Mouse (Mus musculus) spleen, postnatal 0 days (tissue): ENCODE results near the gene Olfr147. TPM values are rescaled to one million over a fixed set of nuclear protein-coding genes. Genes with fewer than 3 reads are reported as not detected.

Experiments used
- polyA plus RNA-seq: library from polyadenylated mRNA; unstranded; fragments of >200 nt; fragmentation: Nextera tagmentation; extraction: Ambion mirVana; gene quantifications from 2 replicates; pipeline ENCODE4 v1.2.1, GENCODE M21; 2015

Gene Olfr147
- polyA plus RNA-seq, result not detected in 2 replicates

GRCm38 (mm10) chr9:38401398-38401797, at the start of gene Olfr147:
TSS of gene Olfr147 (plus strand) at chr9:38401698.

GRCm38 (mm10) chr9:38366596-38366995, 34.9 kb upstream of the Olfr147 start, which contains the start of gene Olfr250:
TSS of gene Olfr250 (plus strand) at chr9:38366896.

GRCm38 (mm10) chr9:38376786-38377185, 24.7 kb upstream of the Olfr147 start, which contains the start of gene Olfr251:
TSS of gene Olfr251 (plus strand) at chr9:38377086.

GRCm38 (mm10) chr9:38429155-38429554, 27.7 kb downstream of the Olfr147 start, which contains the start of gene Olfr901:
TSS of gene Olfr901 (plus strand) at chr9:38429455.

GRCm38 (mm10) chr9:38447352-38447751, 45.9 kb downstream of the Olfr147 start, which contains the start of gene Olfr902:
TSS of gene Olfr902 (plus strand) at chr9:38447652.

Other genes with a start within 250 kb of the Olfr147 start
- not detected in 2 replicates for gene Olfr891, start 220.9 kb upstream of the Olfr147 start, polyA plus RNA-seq
- gene Olfr893, start 193.3 kb upstream of the Olfr147 start, polyA plus RNA-seq, result not detected in 2 replicates
- gene Olfr894, start 183.6 kb upstream of the Olfr147 start, polyA plus RNA-seq, result not detected in 2 replicates
- not detected in 2 replicates for gene Olfr143, start 148.9 kb upstream of the Olfr147 start, polyA plus RNA-seq
- gene Olfr895, start 133.8 kb upstream of the Olfr147 start, polyA plus RNA-seq, result not detected in 2 replicates
- gene Olfr896-ps1, start 110.6 kb upstream of the Olfr147 start, polyA plus RNA-seq, result not detected in 2 replicates
- not detected in 2 replicates for gene Olfr25, start 72.6 kb upstream of the Olfr147 start, polyA plus RNA-seq
- gene Olfr898, start 53.3 kb upstream of the Olfr147 start, polyA plus RNA-seq, result not detected in 2 replicates
- not detected in 2 replicates for gene Olfr250, start 34.8 kb upstream of the Olfr147 start, polyA plus RNA-seq
- not detected in 2 replicates for gene Olfr251, start 24.6 kb upstream of the Olfr147 start, polyA plus RNA-seq
- gene Olfr901, start 27.8 kb downstream of the Olfr147 start, polyA plus RNA-seq, result not detected in 2 replicates
- gene Olfr902, start 46.0 kb downstream of the Olfr147 start, polyA plus RNA-seq, result not detected in 2 replicates
- gene Olfr904, start 61.4 kb downstream of the Olfr147 start, polyA plus RNA-seq, result not detected in 2 replicates
- gene Olfr905, start 69.4 kb downstream of the Olfr147 start, polyA plus RNA-seq, result not detected in 2 replicates
- not detected in 2 replicates for gene Olfr906, start 85.4 kb downstream of the Olfr147 start, polyA plus RNA-seq
- not detected in 2 replicates for gene Olfr907, start 94.1 kb downstream of the Olfr147 start, polyA plus RNA-seq
- gene Olfr911-ps1, start 119.9 kb downstream of the Olfr147 start, polyA plus RNA-seq, result not detected in 2 replicates
- gene Olfr910, start 136.2 kb downstream of the Olfr147 start, polyA plus RNA-seq, result not detected in 2 replicates
- not detected in 2 replicates for gene Olfr912, start 178.5 kb downstream of the Olfr147 start, polyA plus RNA-seq
- gene Olfr913, start 191.1 kb downstream of the Olfr147 start, polyA plus RNA-seq, result not detected in 2 replicates
- gene Olfr914, start 203.4 kb downstream of the Olfr147 start, polyA plus RNA-seq, result not detected in 2 replicates